Mouse (Mus musculus): ENCODE measurements around the gene Map9.
"Not testable (repeated sequence)": the region's sequence is repeated elsewhere in the genome, so short reads cannot be mapped to it uniquely, and the experiment has no call there.

The Map9 gene

DNA sequence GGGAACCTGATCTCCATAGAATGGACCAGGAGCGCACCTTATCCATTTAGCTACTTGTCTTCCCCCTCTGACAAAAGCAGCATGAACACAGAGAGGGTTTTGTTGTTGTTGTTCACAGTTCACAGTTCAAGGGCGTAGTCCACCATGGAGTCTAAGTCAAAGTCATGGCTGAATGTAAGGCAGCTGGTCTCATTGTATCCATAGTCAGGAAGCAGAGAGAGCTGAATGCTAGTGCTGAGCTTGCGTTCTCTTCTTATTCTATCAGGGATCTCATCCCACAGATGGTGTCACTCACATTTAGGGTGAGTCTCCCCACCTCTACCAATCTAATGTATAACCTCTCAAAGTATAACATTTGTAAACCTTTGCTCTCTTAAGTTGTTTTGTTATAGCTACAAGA lies 60.1 kb downstream of the Map9 start:
- DNase-seq, result no peak

DNA sequence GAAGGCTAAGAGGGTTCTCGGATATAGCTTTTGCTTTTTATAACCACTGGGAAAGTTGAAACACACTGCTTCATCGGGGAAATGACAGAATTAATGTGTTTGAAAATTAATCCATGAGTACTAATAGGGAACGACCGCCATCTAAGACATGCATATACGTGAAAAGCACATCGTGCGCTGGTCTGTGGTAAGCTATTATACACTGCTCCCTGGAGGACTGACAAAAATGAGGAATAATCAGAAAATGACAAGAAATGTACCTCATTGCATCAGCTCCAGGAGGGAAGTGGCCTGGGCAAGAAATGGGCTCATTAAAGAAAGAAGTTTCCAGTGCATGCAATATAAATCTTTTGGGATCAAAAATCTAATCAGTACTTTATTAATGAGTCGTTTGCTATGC lies 77.5 kb downstream of the Map9 start:
- no peak for DNase-seq

DNA sequence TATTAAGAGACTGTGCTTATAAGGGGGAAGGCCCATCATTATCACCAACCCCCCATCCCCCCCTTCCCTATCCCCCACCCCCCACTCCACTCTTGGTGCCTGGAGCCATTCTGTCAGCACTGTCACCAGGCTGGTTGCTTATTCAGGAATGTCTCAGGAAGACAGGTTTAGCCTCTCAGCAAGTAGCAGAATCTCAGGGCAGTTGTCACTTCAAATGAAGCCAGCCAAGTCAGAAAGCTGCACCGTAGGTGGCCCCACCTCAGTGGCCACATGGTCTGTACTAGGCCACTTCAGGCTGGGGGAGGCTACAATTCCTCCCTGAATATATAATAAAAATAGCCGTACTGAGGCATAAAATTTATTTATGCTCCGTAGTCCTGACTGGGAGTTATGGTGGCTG lies 83.1 kb downstream of the Map9 start:
- DNase-seq, result no peak

DNA sequence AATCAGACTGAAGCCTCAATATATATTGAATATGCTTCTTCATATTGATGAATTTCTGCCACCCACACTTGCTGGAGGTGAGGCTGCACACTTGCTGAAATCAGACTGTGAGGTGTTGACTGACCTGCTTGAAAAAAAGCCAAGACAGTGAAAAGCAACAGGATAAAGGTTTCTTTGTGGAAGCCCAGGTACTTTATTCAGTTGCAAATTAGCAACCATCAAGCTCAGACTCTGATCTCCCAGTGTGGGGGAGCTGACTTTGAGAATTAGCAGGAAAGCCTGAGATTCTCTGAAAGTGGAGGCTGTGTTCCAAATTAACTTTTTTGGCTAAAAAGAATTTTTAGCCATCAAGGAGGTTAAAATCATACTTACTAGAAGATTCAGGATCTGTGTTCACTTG lies 83.8 kb downstream of the Map9 start:
- DNase-seq, result not testable (repeated sequence)

All from liver (tissue).